8 mouse cellular contexts compared by ENCODE assay signal in genomic region chr3:55152673-55153334, GRCm38 (mm10). TPM values are rescaled to one million over a fixed set of nuclear protein-coding genes. Genes with fewer than 3 reads are reported as not detected.
DNase-seq lines count a peak whose midpoint lies in the region; ATAC-seq lines count a peak whose summit lies in the region.

No protein-coding gene starts in this region.

- ATAC-seq in intestine, embryonic 14.5 days (replicated peaks; ENCODE audit: low FRiP score, low TSS enrichment, low read depth) = no peak
- ATAC-seq in intestine, embryonic 16.5 days = no peak
- peak; percentile 60 for ATAC-seq in activated CD4-positive, CD25-positive, alpha-beta regulatory T cell, adult 4 months
- ATAC-seq in hindbrain, embryonic 15.5 days (ENCODE audit: low FRiP score, low read depth) = peak; percentile 59; the same call in 1 of the 2 replicates

- 62% methylated on average over 6 of the region's 6 CpGs for WGBS in intestine, embryonic 14.5 days
- 67% methylated on average over 6 of the region's 6 CpGs for WGBS in intestine, embryonic 16.5 days
- 60% methylated on average over 6 of the region's 6 CpGs for WGBS in hindbrain, embryonic 15.5 days

- no peak overlapping the region for H3K4me2 ChIP-seq in intestine, embryonic 14.5 days (ENCODE audit: low read length)
- no peak overlapping the region for H3K4me2 ChIP-seq in intestine, embryonic 16.5 days (ENCODE audit: low read depth, low read length)
- no peak overlapping the region for H3K4me2 ChIP-seq in hindbrain, embryonic 15.5 days

- H3K36me3 ChIP-seq in intestine, embryonic 14.5 days (ENCODE audit: control insufficient read depth, insufficient read depth, low read length) = no peaks in the 10 kb centered on the region
- H3K36me3 ChIP-seq in intestine, embryonic 16.5 days (ENCODE audit: control insufficient read depth, insufficient read depth, low read length) = no peaks in the 10 kb centered on the region
- H3K36me3 ChIP-seq in hindbrain, embryonic 15.5 days = no peaks in the 10 kb centered on the region

- no peak overlapping the region for H3K9ac ChIP-seq in intestine, embryonic 14.5 days (ENCODE audit: low read length)
- no peak overlapping the region for H3K9ac ChIP-seq in intestine, embryonic 16.5 days (ENCODE audit: low read depth, low read length)
- H3K9ac ChIP-seq in hindbrain, embryonic 15.5 days = no peak overlapping the region

- peak; percentile 53 for DNase-seq in intestine, embryonic 14.5 days (ENCODE audit: low spot score)
- DNase-seq in A20 (ENCODE audit: low read depth, low spot score) = peak; percentile 61
- no peak for DNase-seq in adrenal gland, adult 2 months
- no peak for DNase-seq in spleen, adult 12 weeks (ENCODE audit: low spot score)
- no peak for DNase-seq in left cerebral cortex, adult 18-20 months (ENCODE audit: low spot score in 2 of 2)

- no peaks in the 10 kb centered on the region for H3K9me3 ChIP-seq in intestine, embryonic 14.5 days (ENCODE audit: control insufficient read depth, low read length)
- H3K9me3 ChIP-seq in intestine, embryonic 16.5 days (ENCODE audit: control insufficient read depth, low read length) = no peaks in the 10 kb centered on the region
- H3K9me3 ChIP-seq in hindbrain, embryonic 15.5 days = no peaks in the 10 kb centered on the region

- H3K27ac ChIP-seq in intestine, embryonic 14.5 days (ENCODE audit: low read depth) = no peak overlapping the region
- H3K27ac ChIP-seq in intestine, embryonic 16.5 days (ENCODE audit: low read length) = no peak overlapping the region
- H3K27ac ChIP-seq in hindbrain, embryonic 15.5 days (replicated peaks) = no peak overlapping the region

- no peak overlapping the region for H3K4me3 ChIP-seq in intestine, embryonic 14.5 days (ENCODE audit: low read depth, low read length)
- no peak overlapping the region for H3K4me3 ChIP-seq in intestine, embryonic 16.5 days (ENCODE audit: low read length)
- H3K4me3 ChIP-seq in hindbrain, embryonic 15.5 days = no peak overlapping the region

- no peaks in the 10 kb centered on the region for H3K27me3 ChIP-seq in intestine, embryonic 14.5 days (replicated peaks; ENCODE audit: control insufficient read depth, insufficient read depth, low read length)
- no peaks in the 10 kb centered on the region for H3K27me3 ChIP-seq in intestine, embryonic 16.5 days (replicated peaks; ENCODE audit: control insufficient read depth, insufficient read depth, low read length)
- no peaks in the 10 kb centered on the region for H3K27me3 ChIP-seq in hindbrain, embryonic 15.5 days

- H3K4me1 ChIP-seq in intestine, embryonic 14.5 days (replicated peaks; ENCODE audit: control insufficient read depth, insufficient read depth, low read length) = no peaks in the 10 kb centered on the region
- H3K4me1 ChIP-seq in intestine, embryonic 16.5 days (ENCODE audit: control insufficient read depth, insufficient read depth, low read length) = no peaks in the 10 kb centered on the region
- H3K4me1 ChIP-seq in hindbrain, embryonic 15.5 days (replicated peaks) = no peaks in the 10 kb centered on the region

RNA-seq across cellular contexts. Expression of gene Ccdc169, which starts 15.7 kb away (rescaled TPM):
- not detected in 2 replicates for polyA plus RNA-seq in intestine, embryonic 14.5 days (2014; fragmentation: Nextera tagmentation; extraction: Ambion mirVana)
- not detected in 2 replicates for polyA plus RNA-seq in intestine, embryonic 16.5 days (2015; fragmentation: Nextera tagmentation; extraction: Ambion mirVana)
- polyA plus RNA-seq in activated CD4-positive, CD25-positive, alpha-beta regulatory T cell, adult 4 months (2017; shearing (Covaris generic)) = not detected
- 0.13 TPM in 1 of 2 replicates, not detected in the other for polyA plus RNA-seq in hindbrain, embryonic 15.5 days (2015; fragmentation: Nextera tagmentation; extraction: Ambion mirVana)
- under 1 TPM in 1 of 2 experiments, not detected in 1; 0.26 TPM for total RNA-seq in adrenal gland, adult 2 months (2021)
- polyA plus RNA-seq in adrenal gland, adult 2 months (2012; rRNA removed) = not detected in 2 replicates
- total RNA-seq in left cerebral cortex, adult 18-20 months (2021) = under 1 TPM in 1 of 2 experiments, not detected in 1; 0.12 TPM

RNA-seq across cellular contexts. Expression of gene Sohlh2, which starts 29.0 kb away (rescaled TPM):
- polyA plus RNA-seq in intestine, embryonic 14.5 days (2014; fragmentation: Nextera tagmentation; extraction: Ambion mirVana) = not detected in 2 replicates
- not detected in 2 replicates for polyA plus RNA-seq in intestine, embryonic 16.5 days (2015; fragmentation: Nextera tagmentation; extraction: Ambion mirVana)
- not detected for polyA plus RNA-seq in activated CD4-positive, CD25-positive, alpha-beta regulatory T cell, adult 4 months (2017; shearing (Covaris generic))
- 0.10 and 0.12 TPM in 2 replicates for polyA plus RNA-seq in hindbrain, embryonic 15.5 days (2015; fragmentation: Nextera tagmentation; extraction: Ambion mirVana)
- total RNA-seq in adrenal gland, adult 2 months (2021) = not detected
- not detected in 2 replicates for polyA plus RNA-seq in adrenal gland, adult 2 months (2012; rRNA removed)
- not detected for total RNA-seq in left cerebral cortex, adult 18-20 months (2021)

RNA-seq across cellular contexts. Expression of gene Spg20, which starts 40.9 kb away (rescaled TPM):
- 42.8 and 47.1 TPM in 2 replicates for polyA plus RNA-seq in intestine, embryonic 14.5 days (2014; fragmentation: Nextera tagmentation; extraction: Ambion mirVana)
- polyA plus RNA-seq in intestine, embryonic 16.5 days (2015; fragmentation: Nextera tagmentation; extraction: Ambion mirVana) = 31.1 and 34.1 TPM in 2 replicates
- 10 to 100 TPM; 15.8 to 18.6 TPM for polyA plus RNA-seq in activated CD4-positive, CD25-positive, alpha-beta regulatory T cell, adult 4 months (2017; shearing (Covaris generic))
- 14.1 and 16.1 TPM in 2 replicates for polyA plus RNA-seq in hindbrain, embryonic 15.5 days (2015; fragmentation: Nextera tagmentation; extraction: Ambion mirVana)
- 10 to 100 TPM; 52.2 to 60.9 TPM for total RNA-seq in adrenal gland, adult 2 months (2021)
- polyA plus RNA-seq in adrenal gland, adult 2 months (2012; rRNA removed) = 13.2 and 15.2 TPM in 2 replicates
- 10 to 100 TPM; 33.7 to 36.3 TPM for total RNA-seq in left cerebral cortex, adult 18-20 months (2021)

Comparison
In these comparisons a context has a peak if more than half of its experiments do, and no peak if none do; other contexts are left out.
1. ATAC-seq: peak in activated CD4-positive, CD25-positive, alpha-beta regulatory T cell, adult 4 months (single experiment) and hindbrain, embryonic 15.5 days (single experiment); none in intestine, embryonic 14.5 days (single experiment) and intestine, embryonic 16.5 days (single experiment).
2. DNase-seq: peak in intestine, embryonic 14.5 days (single experiment) and A20 (single experiment); none in adrenal gland, adult 2 months (single experiment), spleen, adult 12 weeks (single experiment) and left cerebral cortex, adult 18-20 months (0 of 2).